Mouse (Mus musculus): ENCODE data around the gene Lrrc3c. TPM values are rescaled to one million over a fixed set of nuclear protein-coding genes. Genes with fewer than 3 reads are reported as not detected.

Lrrc3c gene
- polyA plus RNA-seq, 1 experiment from 2014 or later: not detected

DNA sequence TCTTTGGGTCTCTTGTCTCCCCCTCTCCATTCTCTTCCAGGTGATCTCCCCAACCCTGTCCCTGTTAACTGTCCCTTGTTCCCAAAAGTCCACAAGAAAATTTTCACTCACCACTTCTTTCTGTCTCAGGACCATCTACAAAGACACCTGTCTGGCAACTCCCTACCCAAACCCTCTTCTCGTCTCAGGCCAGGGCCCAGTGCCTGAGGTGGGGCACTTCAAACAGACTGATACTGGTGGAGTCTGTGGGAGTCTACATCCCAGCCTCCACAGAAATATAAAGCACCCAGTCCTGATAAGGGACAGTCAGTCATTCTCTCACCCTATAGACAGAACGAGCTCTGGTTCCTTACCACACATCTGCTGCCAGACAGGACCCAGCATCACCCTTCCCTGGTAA is 48.4 kb downstream of the Lrrc3c start, which contains the start of gene Gsdma2:
Gene Gsdma2, plus strand, starts transcription at position 301 of the 400 bp plus-strand sequence.
- DNase-seq (ENCODE audit: extremely low spot score, low spot score): no peak
- no peak within 1 kb of the TSS for H3K4me3 ChIP-seq
- no peaks in the 10 kb centered on the region for H3K9me3 ChIP-seq
- no peaks in the 10 kb centered on the region for H3K4me1 ChIP-seq
- H3K27ac ChIP-seq: no peak within 1 kb of the TSS
- H3K27me3 ChIP-seq (ENCODE audit: poor library complexity, severe bottlenecking): no peaks in the 10 kb centered on the region
- no peaks in the 10 kb centered on the region for H3K36me3 ChIP-seq (replicated peaks)
- 64% methylated on average over 2 of the region's 2 CpGs for WGBS

Other genes starting within 250 kb of the Lrrc3c start
- 0.23 and 0.41 TPM in 2 replicates for gene Ppp1r1b, start 249.9 kb upstream of the Lrrc3c start, polyA plus RNA-seq (2016; fragmentation: Nextera tagmentation; extraction: Ambion mirVana)
- gene Stard3, start 239.9 kb upstream of the Lrrc3c start, polyA plus RNA-seq (2016; fragmentation: Nextera tagmentation; extraction: Ambion mirVana): 39.8 and 41.0 TPM in 2 replicates
- 0.15 TPM in 1 of 2 replicates, not detected in the other for gene Tcap, start 214.5 kb upstream of the Lrrc3c start, polyA plus RNA-seq (2016; fragmentation: Nextera tagmentation; extraction: Ambion mirVana)
- not detected in 2 replicates for gene Pnmt, start 211.8 kb upstream of the Lrrc3c start, polyA plus RNA-seq (2016; fragmentation: Nextera tagmentation; extraction: Ambion mirVana)
- gene Pgap3, start 197.8 kb upstream of the Lrrc3c start, polyA plus RNA-seq (2016; fragmentation: Nextera tagmentation; extraction: Ambion mirVana): 10.0 and 10.1 TPM in 2 replicates
- gene Erbb2, start 185.8 kb upstream of the Lrrc3c start, polyA plus RNA-seq (2016; fragmentation: Nextera tagmentation; extraction: Ambion mirVana): 18.9 and 21.9 TPM in 2 replicates
- 91.2 and 94.3 TPM in 2 replicates for gene Mien1, start 159.3 kb upstream of the Lrrc3c start, polyA plus RNA-seq (2016; fragmentation: Nextera tagmentation; extraction: Ambion mirVana)
- 4.1 and 5.6 TPM in 2 replicates for gene Grb7, start 151.9 kb upstream of the Lrrc3c start, polyA plus RNA-seq (2016; fragmentation: Nextera tagmentation; extraction: Ambion mirVana)
- gene Ikzf3, start 52.3 kb upstream of the Lrrc3c start, polyA plus RNA-seq (2016; fragmentation: Nextera tagmentation; extraction: Ambion mirVana): 0.07 TPM in 1 of 2 replicates, not detected in the other
- gene Zpbp2, start 47.2 kb upstream of the Lrrc3c start, polyA plus RNA-seq (2016; fragmentation: Nextera tagmentation; extraction: Ambion mirVana): 0.26 and 0.66 TPM in 2 replicates
- gene Ormdl3, start 10.9 kb upstream of the Lrrc3c start, polyA plus RNA-seq (2016; fragmentation: Nextera tagmentation; extraction: Ambion mirVana): 62.8 and 65.6 TPM in 2 replicates
- 1.4 and 1.5 TPM in 2 replicates for gene Gm12355, start 27.4 kb downstream of the Lrrc3c start, polyA plus RNA-seq (2016; fragmentation: Nextera tagmentation; extraction: Ambion mirVana)
- gene Gsdma3, start 28.1 kb downstream of the Lrrc3c start, polyA plus RNA-seq (2016; fragmentation: Nextera tagmentation; extraction: Ambion mirVana): not detected in 2 replicates
- gene Gsdma2, start 48.5 kb downstream of the Lrrc3c start, polyA plus RNA-seq (2016; fragmentation: Nextera tagmentation; extraction: Ambion mirVana): not detected in 2 replicates
- not detected in 2 replicates for gene Gsdma, start 66.1 kb downstream of the Lrrc3c start, polyA plus RNA-seq (2016; fragmentation: Nextera tagmentation; extraction: Ambion mirVana)
- 255 and 259 TPM in 2 replicates for gene Psmd3, start 84.3 kb downstream of the Lrrc3c start, polyA plus RNA-seq (2016; fragmentation: Nextera tagmentation; extraction: Ambion mirVana)
- not detected in 2 replicates for gene Csf3, start 103.0 kb downstream of the Lrrc3c start, polyA plus RNA-seq (2016; fragmentation: Nextera tagmentation; extraction: Ambion mirVana)
- gene Med24, start 131.1 kb downstream of the Lrrc3c start, polyA plus RNA-seq (2016; fragmentation: Nextera tagmentation; extraction: Ambion mirVana): 69.7 and 77.3 TPM in 2 replicates
- 9.5 and 10.9 TPM in 2 replicates for gene Thra, start 142.3 kb downstream of the Lrrc3c start, polyA plus RNA-seq (2016; fragmentation: Nextera tagmentation; extraction: Ambion mirVana)
- gene Nr1d1, start 177.0 kb downstream of the Lrrc3c start, polyA plus RNA-seq (2016; fragmentation: Nextera tagmentation; extraction: Ambion mirVana): 1.5 TPM in 2 replicates
- gene Msl1, start 197.2 kb downstream of the Lrrc3c start, polyA plus RNA-seq (2016; fragmentation: Nextera tagmentation; extraction: Ambion mirVana): 22.9 and 24.1 TPM in 2 replicates
- 45.7 and 49.7 TPM in 2 replicates for gene Casc3, start 206.6 kb downstream of the Lrrc3c start, polyA plus RNA-seq (2016; fragmentation: Nextera tagmentation; extraction: Ambion mirVana)
- gene Rapgefl1, start 238.5 kb downstream of the Lrrc3c start, polyA plus RNA-seq (2016; fragmentation: Nextera tagmentation; extraction: Ambion mirVana): 1.00 and 1.2 TPM in 2 replicates

Measured in forebrain, embryonic 10.5 days (tissue).